Mouse (Mus musculus): Measurements from ENCODE around the gene Abca8b. TPM values are rescaled to one million over a fixed set of nuclear protein-coding genes. Genes with fewer than 3 reads are reported as not detected.
"Not testable (repeated sequence)": the region's sequence is repeated elsewhere in the genome, so short reads cannot be mapped to it uniquely, and the experiment has no call there.

Abca8b gene
- polyA plus RNA-seq, 1 experiment from 2014 or later: 0.72 TPM

GRCm38 (mm10) chr11:109928489-109928888, 67.2 kb downstream of the Abca8b start:
- no peak overlapping the region for H3K4me3 ChIP-seq (ENCODE audit: low read depth, low read length)
- no peak overlapping the region for H3K4me2 ChIP-seq (ENCODE audit: low read depth, low read length)
- ATAC-seq (replicated peaks; ENCODE audit: insufficient number of reproducible peaks, low FRiP score, low TSS enrichment, low read depth): no peak
- WGBS: 65% methylated on average over 2 of the region's 2 CpGs
- no peak overlapping the region for H3K27ac ChIP-seq (replicated peaks; ENCODE audit: low read depth, low read length)
- H3K27me3 ChIP-seq (ENCODE audit: control insufficient read depth, insufficient read depth, low read length): no peaks in the 10 kb centered on the region
- H3K36me3 ChIP-seq (replicated peaks; ENCODE audit: control insufficient read depth, insufficient read depth, low read depth, low read length): no peaks in the 10 kb centered on the region
- H3K9ac ChIP-seq (replicated peaks; ENCODE audit: low read length): no peak overlapping the region
- no peaks in the 10 kb centered on the region for H3K4me1 ChIP-seq (ENCODE audit: control insufficient read depth, insufficient read depth, low read length)
- no peak for DNase-seq (ENCODE audit: low spot score)
- no peaks in the 10 kb centered on the region for H3K9me3 ChIP-seq (replicated peaks; ENCODE audit: control insufficient read depth, low read length)

GRCm38 (mm10) chr11:109926718-109927680, 68.6 kb downstream of the Abca8b start:
- Histone ChIP-seq H3K36me3 (replicated peaks; ENCODE audit: control insufficient read depth, insufficient read depth, low read depth, low read length) (no peaks in the 10 kb centered on the region), H3K9ac (replicated peaks; ENCODE audit: low read length) (no peak overlapping the region), H3K9me3 (replicated peaks; ENCODE audit: control insufficient read depth, low read length) (no peaks in the 10 kb centered on the region), H3K27ac (replicated peaks; ENCODE audit: low read depth, low read length) (no peak overlapping the region), H3K4me2 (ENCODE audit: low read depth, low read length) (no peak overlapping the region), H3K27me3 (ENCODE audit: control insufficient read depth, insufficient read depth, low read length) (no peaks in the 10 kb centered on the region), H3K4me3 (ENCODE audit: low read depth, low read length) (no peak overlapping the region), H3K4me1 (ENCODE audit: control insufficient read depth, insufficient read depth, low read length) (no peaks in the 10 kb centered on the region)
- WGBS: 72% methylated on average over 7 of the region's 7 CpGs
- ATAC-seq (replicated peaks; ENCODE audit: insufficient number of reproducible peaks, low FRiP score, low TSS enrichment, low read depth) (no peak), DNase-seq (ENCODE audit: low spot score) (no peak)

GRCm38 (mm10) chr11:109922236-109922635, 73.4 kb downstream of the Abca8b start:
- WGBS: 84% methylated on average over 3 of the region's 3 CpGs
- ATAC-seq (replicated peaks; ENCODE audit: insufficient number of reproducible peaks, low FRiP score, low TSS enrichment, low read depth) (no peak), DNase-seq (ENCODE audit: low spot score) (no peak)
- H3K9me3 ChIP-seq (replicated peaks; ENCODE audit: control insufficient read depth, low read length): no peaks in the 10 kb centered on the region
- H3K27ac ChIP-seq (replicated peaks; ENCODE audit: low read depth, low read length): no peak overlapping the region
- no peak overlapping the region for H3K4me3 ChIP-seq (ENCODE audit: low read depth, low read length)
- no peaks in the 10 kb centered on the region for H3K36me3 ChIP-seq (replicated peaks; ENCODE audit: control insufficient read depth, insufficient read depth, low read depth, low read length)
- no peak overlapping the region for H3K4me2 ChIP-seq (ENCODE audit: low read depth, low read length)
- no peaks in the 10 kb centered on the region for H3K4me1 ChIP-seq (ENCODE audit: control insufficient read depth, insufficient read depth, low read length)
- H3K9ac ChIP-seq (replicated peaks; ENCODE audit: low read length): no peak overlapping the region
- H3K27me3 ChIP-seq (ENCODE audit: control insufficient read depth, insufficient read depth, low read length): no peaks in the 10 kb centered on the region

- Histone ChIP-seq H3K27me3 (ENCODE audit: control insufficient read depth, insufficient read depth, low read length) (no peaks in the 10 kb centered on the region), H3K9ac (replicated peaks; ENCODE audit: low read length) (no peak overlapping the region), H3K4me3 (ENCODE audit: low read depth, low read length) (no peak overlapping the region), H3K4me2 (ENCODE audit: low read depth, low read length) (no peak overlapping the region), H3K27ac (replicated peaks; ENCODE audit: low read depth, low read length) (no peak overlapping the region), H3K36me3 (replicated peaks; ENCODE audit: control insufficient read depth, insufficient read depth, low read depth, low read length) (no peaks in the 10 kb centered on the region), H3K9me3 (replicated peaks; ENCODE audit: control insufficient read depth, low read length) (no peaks in the 10 kb centered on the region), H3K4me1 (ENCODE audit: control insufficient read depth, insufficient read depth, low read length) (no peaks in the 10 kb centered on the region)
- ATAC-seq (replicated peaks; ENCODE audit: insufficient number of reproducible peaks, low FRiP score, low TSS enrichment, low read depth): no peak
- no peak for DNase-seq (ENCODE audit: low spot score)
- 59% methylated on average over 2 of the region's 2 CpGs for WGBS
Measured at GRCm38 (mm10) chr11:109919480-109919879, 76.2 kb downstream of the Abca8b start.

GRCm38 (mm10) chr11:109916654-109917053, 79.0 kb downstream of the Abca8b start:
- DNase-seq (ENCODE audit: low spot score): no peak
- H3K4me1 ChIP-seq (ENCODE audit: control insufficient read depth, insufficient read depth, low read length): no peaks in the 10 kb centered on the region
- H3K9me3 ChIP-seq (replicated peaks; ENCODE audit: control insufficient read depth, low read length): no peaks in the 10 kb centered on the region
- WGBS: 88% methylated on average over 10 of the region's 10 CpGs
- ATAC-seq (replicated peaks; ENCODE audit: insufficient number of reproducible peaks, low FRiP score, low TSS enrichment, low read depth): no peak
- no peak overlapping the region for H3K27ac ChIP-seq (replicated peaks; ENCODE audit: low read depth, low read length)
- H3K9ac ChIP-seq (replicated peaks; ENCODE audit: low read length): no peak overlapping the region
- H3K27me3 ChIP-seq (ENCODE audit: control insufficient read depth, insufficient read depth, low read length): no peaks in the 10 kb centered on the region
- no peak overlapping the region for H3K4me3 ChIP-seq (ENCODE audit: low read depth, low read length)
- H3K4me2 ChIP-seq (ENCODE audit: low read depth, low read length): no peak overlapping the region
- H3K36me3 ChIP-seq (replicated peaks; ENCODE audit: control insufficient read depth, insufficient read depth, low read depth, low read length): no peaks in the 10 kb centered on the region

GRCm38 (mm10) chr11:109913156-109913555, 82.5 kb downstream of the Abca8b start:
- H3K36me3 ChIP-seq (replicated peaks; ENCODE audit: control insufficient read depth, insufficient read depth, low read depth, low read length); H3K4me3 ChIP-seq (ENCODE audit: low read depth, low read length); H3K9ac ChIP-seq (replicated peaks; ENCODE audit: low read length); H3K27me3 ChIP-seq (ENCODE audit: control insufficient read depth, insufficient read depth, low read length); ATAC-seq (replicated peaks; ENCODE audit: insufficient number of reproducible peaks, low FRiP score, low TSS enrichment, low read depth); H3K4me1 ChIP-seq (ENCODE audit: control insufficient read depth, insufficient read depth, low read length); H3K9me3 ChIP-seq (replicated peaks; ENCODE audit: control insufficient read depth, low read length); DNase-seq (ENCODE audit: low spot score); H3K27ac ChIP-seq (replicated peaks; ENCODE audit: low read depth, low read length); H3K4me2 ChIP-seq (ENCODE audit: low read depth, low read length): not testable (repeated sequence)
- 96% methylated on average over 8 of the region's 8 CpGs for WGBS

GRCm38 (mm10) chr11:109912118-109912517, 83.5 kb downstream of the Abca8b start:
- not testable (repeated sequence) for DNase-seq (ENCODE audit: low spot score); ATAC-seq (replicated peaks; ENCODE audit: insufficient number of reproducible peaks, low FRiP score, low TSS enrichment, low read depth)
- 74% methylated on average over 1 of the region's 1 CpGs for WGBS

GRCm38 (mm10) chr11:109909801-109910200, 85.8 kb downstream of the Abca8b start:
- DNase-seq (ENCODE audit: low spot score) (peak; percentile 67), ATAC-seq (replicated peaks; ENCODE audit: insufficient number of reproducible peaks, low FRiP score, low TSS enrichment, low read depth) (no peak)
- no peaks in the 10 kb centered on the region for H3K9me3 ChIP-seq (replicated peaks; ENCODE audit: control insufficient read depth, low read length)
- H3K4me1 ChIP-seq (ENCODE audit: control insufficient read depth, insufficient read depth, low read length): no peaks in the 10 kb centered on the region
- 37% methylated on average over 2 of the region's 2 CpGs for WGBS
- no peaks in the 10 kb centered on the region for H3K36me3 ChIP-seq (replicated peaks; ENCODE audit: control insufficient read depth, insufficient read depth, low read depth, low read length)
- H3K4me3 ChIP-seq (ENCODE audit: low read depth, low read length): no peak overlapping the region
- no peak overlapping the region for H3K9ac ChIP-seq (replicated peaks; ENCODE audit: low read length)
- no peaks in the 10 kb centered on the region for H3K27me3 ChIP-seq (ENCODE audit: control insufficient read depth, insufficient read depth, low read length)
- H3K4me2 ChIP-seq (ENCODE audit: low read depth, low read length): no peak overlapping the region
- no peak overlapping the region for H3K27ac ChIP-seq (replicated peaks; ENCODE audit: low read depth, low read length)

More at GRCm38 (mm10) chr11:109912118-109912517, 83.5 kb downstream of the Abca8b start:
- not testable (repeated sequence) for H3K9ac ChIP-seq (replicated peaks; ENCODE audit: low read length); H3K4me1 ChIP-seq (ENCODE audit: control insufficient read depth, insufficient read depth, low read length); H3K36me3 ChIP-seq (replicated peaks; ENCODE audit: control insufficient read depth, insufficient read depth, low read depth, low read length); H3K27ac ChIP-seq (replicated peaks; ENCODE audit: low read depth, low read length); H3K4me2 ChIP-seq (ENCODE audit: low read depth, low read length); H3K27me3 ChIP-seq (ENCODE audit: control insufficient read depth, insufficient read depth, low read length); H3K4me3 ChIP-seq (ENCODE audit: low read depth, low read length); H3K9me3 ChIP-seq (replicated peaks; ENCODE audit: control insufficient read depth, low read length)
